ENCODE assay signal across 19 mouse cellular contexts in genomic region chr2:163195106-163195833, GRCm38 (mm10). TPM values are rescaled to one million over a fixed set of nuclear protein-coding genes. Genes with fewer than 3 reads are reported as not detected.
DNase-seq lines count a peak whose midpoint lies in the region; ATAC-seq lines count a peak whose summit lies in the region.
"Had no signal": no experiment of that assay in that cellular context is flagged by ENCODE, and none has a peak within 500 bp of the region (broad histone marks: within the 10 kb centered on the region; RNA-seq: fewer than 3 reads in every experiment).

No protein-coding gene starts in this region.

- H3K9ac ChIP-seq in lung, embryonic 16.5 days (ENCODE audit: low read length), result no peak overlapping the region
- no peak overlapping the region; the same call in 1 of the 2 replicates for H3K9ac ChIP-seq in embryonic facial prominence, embryonic 11.5 days (replicated peaks; ENCODE audit: low read length)
- H3K9ac ChIP-seq in hindbrain, embryonic 13.5 days, result no peak overlapping the region
- H3K9ac ChIP-seq in midbrain, embryonic 15.5 days, result no peak overlapping the region
- H3K9ac ChIP-seq: embryonic facial prominence, embryonic 13.5 days; lung, embryonic 15.5 days had no signal

- no peak overlapping the region for H3K4me3 ChIP-seq in lung, embryonic 16.5 days (ENCODE audit: low read length)
- no peak overlapping the region for H3K4me3 ChIP-seq in embryonic facial prominence, embryonic 11.5 days (ENCODE audit: low read depth, low read length)
- no peak overlapping the region for H3K4me3 ChIP-seq in hindbrain, embryonic 13.5 days
- H3K4me3 ChIP-seq in midbrain, embryonic 15.5 days, result no peak overlapping the region
- H3K4me3 ChIP-seq: embryonic facial prominence, embryonic 13.5 days; lung, embryonic 15.5 days; megakaryocyte, embryonic 14.5 days had no signal

- DNase-seq in lung, postnatal 14 days, result no peak
- no peak for DNase-seq in embryonic facial prominence, embryonic 11.5 days (ENCODE audit: low spot score)
- no peak for DNase-seq in spleen, adult 18-20 months
- no peak for DNase-seq in Muller cell, postnatal 12 days (ENCODE audit: inconsistent ontology term)
- no peak for DNase-seq in frontal cortex, postnatal 36 days (ENCODE audit: low spot score in 2 of 2)
- DNase-seq: cerebellum, adult 9-10 months; gastrocnemius, postnatal 14 days; kidney, adult 11 months; right cerebral cortex, adult 18-20 months; thymus, postnatal 36 days had no signal

- peaks cover 6% of the 10 kb centered on the region for H3K4me1 ChIP-seq in lung, embryonic 16.5 days (replicated peaks; ENCODE audit: control insufficient read depth, insufficient read depth, low read length)
- no peaks in the 10 kb centered on the region for H3K4me1 ChIP-seq in embryonic facial prominence, embryonic 11.5 days (ENCODE audit: control insufficient read depth, insufficient read depth, low read length)
- H3K4me1 ChIP-seq in hindbrain, embryonic 13.5 days (replicated peaks), result peaks cover 29% of the 10 kb centered on the region
- peaks cover 24% of the 10 kb centered on the region for H3K4me1 ChIP-seq in midbrain, embryonic 15.5 days
- H3K4me1 ChIP-seq: megakaryocyte, embryonic 14.5 days had no signal

- H3K9me3 ChIP-seq in lung, embryonic 16.5 days (ENCODE audit: control insufficient read depth, low read length), result no peaks in the 10 kb centered on the region
- no peaks in the 10 kb centered on the region for H3K9me3 ChIP-seq in embryonic facial prominence, embryonic 11.5 days (replicated peaks; ENCODE audit: control insufficient read depth, low read length)
- H3K9me3 ChIP-seq in hindbrain, embryonic 13.5 days, result no peaks in the 10 kb centered on the region
- H3K9me3 ChIP-seq in midbrain, embryonic 15.5 days, result no peaks in the 10 kb centered on the region
- H3K9me3 ChIP-seq: embryonic facial prominence, embryonic 13.5 days; lung, embryonic 15.5 days had no signal

- no peaks in the 10 kb centered on the region for H3K27me3 ChIP-seq in lung, embryonic 16.5 days (ENCODE audit: control insufficient read depth, insufficient read depth, low read depth, low read length)
- H3K27me3 ChIP-seq in embryonic facial prominence, embryonic 11.5 days (ENCODE audit: control insufficient read depth, insufficient read depth, low read length), result no peaks in the 10 kb centered on the region
- peaks cover 33% of the 10 kb centered on the region for H3K27me3 ChIP-seq in hindbrain, embryonic 13.5 days
- no peaks in the 10 kb centered on the region for H3K27me3 ChIP-seq in midbrain, embryonic 15.5 days (replicated peaks)
- H3K27me3 ChIP-seq: lung, embryonic 15.5 days had no signal

- no peaks in the 10 kb centered on the region for H3K36me3 ChIP-seq in lung, embryonic 16.5 days (ENCODE audit: control insufficient read depth, insufficient read depth, low read length)
- H3K36me3 ChIP-seq in embryonic facial prominence, embryonic 11.5 days (replicated peaks; ENCODE audit: control insufficient read depth, insufficient read depth, low read depth, low read length), result no peaks in the 10 kb centered on the region
- H3K36me3 ChIP-seq in hindbrain, embryonic 13.5 days, result no peaks in the 10 kb centered on the region
- no peaks in the 10 kb centered on the region for H3K36me3 ChIP-seq in midbrain, embryonic 15.5 days (replicated peaks)
- H3K36me3 ChIP-seq: embryonic facial prominence, embryonic 13.5 days; lung, embryonic 15.5 days had no signal

- no peak overlapping the region for H3K27ac ChIP-seq in lung, embryonic 16.5 days (ENCODE audit: low read length)
- H3K27ac ChIP-seq in embryonic facial prominence, embryonic 11.5 days (replicated peaks; ENCODE audit: low read depth, low read length), result peak overlapping the region; percentile 52
- H3K27ac ChIP-seq in hindbrain, embryonic 13.5 days, result peak overlapping the region; percentile 35; the same call in 1 of the 2 replicates
- H3K27ac ChIP-seq in midbrain, embryonic 15.5 days, result peak overlapping the region; percentile 35; the same call in 1 of the 2 replicates
- H3K27ac ChIP-seq: lung, embryonic 15.5 days; stomach, postnatal 0 days had no signal

- 47% methylated on average over 6 of the region's 6 CpGs for WGBS in lung, embryonic 16.5 days
- 8% methylated on average over 6 of the region's 6 CpGs for WGBS in embryonic facial prominence, embryonic 11.5 days
- 9% methylated on average over 6 of the region's 6 CpGs for WGBS in hindbrain, embryonic 13.5 days
- WGBS in midbrain, embryonic 15.5 days, result 15% methylated on average over 6 of the region's 6 CpGs

- ATAC-seq in lung, embryonic 16.5 days (ENCODE audit: low read depth), result peak; percentile 23; the same call in 1 of the 2 replicates
- ATAC-seq in embryonic facial prominence, embryonic 11.5 days (replicated peaks; ENCODE audit: insufficient number of reproducible peaks, low FRiP score, low TSS enrichment, low read depth), result peak; percentile 51; the same call in 1 of the 2 replicates
- ATAC-seq in hindbrain, embryonic 13.5 days (ENCODE audit: low FRiP score), result 0 out of 2 replicates have a peak, but pooled peaks have one; percentile 7
- ATAC-seq in midbrain, embryonic 15.5 days (replicated peaks), result no peak
- ATAC-seq: CD4-positive, CD25-positive, alpha-beta regulatory T cell, adult 4 months had no signal

- H3K4me2 ChIP-seq in lung, embryonic 16.5 days (ENCODE audit: low read depth, low read length), result no peak overlapping the region
- H3K4me2 ChIP-seq in embryonic facial prominence, embryonic 11.5 days (ENCODE audit: low read depth, low read length), result no peak overlapping the region
- H3K4me2 ChIP-seq in hindbrain, embryonic 13.5 days, result peak overlapping the region; percentile 8; the same call in 1 of the 2 replicates
- H3K4me2 ChIP-seq in midbrain, embryonic 15.5 days, result no peak overlapping the region
- H3K4me2 ChIP-seq: embryonic facial prominence, embryonic 13.5 days; liver, embryonic 11.5 days; lung, embryonic 15.5 days had no signal

RNA-seq across cellular contexts. Expression of gene Tox2, which starts 7.7 kb away (rescaled TPM):
- 3.8 and 5.3 TPM in 2 replicates for polyA plus RNA-seq in lung, embryonic 16.5 days (2015; fragmentation: Nextera tagmentation; extraction: Ambion mirVana)
- 10.8 and 13.2 TPM in 2 replicates for polyA plus RNA-seq in embryonic facial prominence, embryonic 11.5 days (2014; fragmentation: Nextera tagmentation; extraction: Ambion mirVana)
- polyA plus RNA-seq in hindbrain, embryonic 13.5 days (2015; fragmentation: Nextera tagmentation; extraction: Ambion mirVana), result 20.6 and 23.5 TPM in 2 replicates
- 47.4 and 55.1 TPM in 2 replicates for polyA plus RNA-seq in midbrain, embryonic 15.5 days (2015; fragmentation: Nextera tagmentation; extraction: Ambion mirVana)
